ENCODE assay signal across 8 mouse cellular contexts in genomic region chr13:37967052-37967437, GRCm38 (mm10). TPM values are rescaled to one million over a fixed set of nuclear protein-coding genes. Genes with fewer than 3 reads are reported as not detected.
A peak's percentile ranks its signal among the peaks of the same experiment; 100 is the strongest.
DNase-seq lines count a peak whose midpoint lies in the region; ATAC-seq lines count a peak whose summit lies in the region.

No protein-coding gene starts in this region.

- intact Hi-C loops in left cerebral cortex, postnatal 25 days (cut with DNase I) = loop anchor here (5.0 kb wide), 2 partner anchors 515 to 535 kb away; no protein-coding TSS in a partner anchor

- H3K36me3 ChIP-seq in forebrain, embryonic 12.5 days (replicated peaks) = 0 out of 2 replicates have a peak, but pooled peaks cover 5% of the 10 kb centered on the region
- H3K36me3 ChIP-seq in forebrain, embryonic 15.5 days = no peaks in the 10 kb centered on the region
- H3K36me3 ChIP-seq in intestine, embryonic 15.5 days = no peaks in the 10 kb centered on the region

- peak; percentile 64 for DNase-seq in embryo, embryonic 10 days (ENCODE audit: low spot score)
- DNase-seq in lung, postnatal 25 days (ENCODE audit: low spot score) = peak; percentile 66
- no peak for DNase-seq in cerebellum, adult 11 months
- no peak for DNase-seq in left cerebral cortex, postnatal 25 days (ENCODE audit: low spot score in 2 of 2)
- no peak for DNase-seq in left cerebral cortex, adult 18-20 months (ENCODE audit: low spot score in 2 of 2)

- H3K4me2 ChIP-seq in forebrain, embryonic 12.5 days = no peak overlapping the region
- no peak overlapping the region for H3K4me2 ChIP-seq in forebrain, embryonic 15.5 days (replicated peaks)
- no peak overlapping the region for H3K4me2 ChIP-seq in intestine, embryonic 15.5 days (replicated peaks)

- H3K27me3 ChIP-seq in forebrain, embryonic 12.5 days = peaks cover 14% of the 10 kb centered on the region
- H3K27me3 ChIP-seq in forebrain, embryonic 15.5 days = no peaks in the 10 kb centered on the region
- no peaks in the 10 kb centered on the region for H3K27me3 ChIP-seq in intestine, embryonic 15.5 days (replicated peaks)

- H3K9ac ChIP-seq in forebrain, embryonic 12.5 days = no peak overlapping the region
- no peak overlapping the region for H3K9ac ChIP-seq in forebrain, embryonic 15.5 days (replicated peaks)
- no peak overlapping the region for H3K9ac ChIP-seq in intestine, embryonic 15.5 days

- peaks cover 29% of the 10 kb centered on the region for H3K4me1 ChIP-seq in forebrain, embryonic 12.5 days
- H3K4me1 ChIP-seq in forebrain, embryonic 15.5 days = peaks cover 21% of the 10 kb centered on the region
- peaks cover 41% of the 10 kb centered on the region for H3K4me1 ChIP-seq in intestine, embryonic 15.5 days (replicated peaks)

- H3K9me3 ChIP-seq in forebrain, embryonic 12.5 days = no peaks in the 10 kb centered on the region
- no peaks in the 10 kb centered on the region for H3K9me3 ChIP-seq in forebrain, embryonic 15.5 days
- no peaks in the 10 kb centered on the region for H3K9me3 ChIP-seq in intestine, embryonic 15.5 days

- WGBS in forebrain, embryonic 12.5 days = 60% methylated on average over 12 of the region's 12 CpGs
- 47% methylated on average over 12 of the region's 12 CpGs for WGBS in forebrain, embryonic 15.5 days
- WGBS in intestine, embryonic 15.5 days = 34% methylated on average over 12 of the region's 12 CpGs

- ATAC-seq in forebrain, embryonic 12.5 days (ENCODE audit: low FRiP score) = no peak
- no peak for ATAC-seq in forebrain, embryonic 15.5 days (replicated peaks)
- peak; percentile 9; the same call in 1 of the 2 replicates for ATAC-seq in intestine, embryonic 15.5 days

- H3K4me3 ChIP-seq in forebrain, embryonic 12.5 days (replicated peaks) = no peak overlapping the region
- no peak overlapping the region for H3K4me3 ChIP-seq in forebrain, embryonic 15.5 days
- no peak overlapping the region for H3K4me3 ChIP-seq in intestine, embryonic 15.5 days (replicated peaks)

- H3K27ac ChIP-seq in forebrain, embryonic 12.5 days = 0 out of 2 replicates have a peak overlapping the region, but pooled peaks have one; percentile 5
- no peak overlapping the region for H3K27ac ChIP-seq in forebrain, embryonic 15.5 days (replicated peaks)
- H3K27ac ChIP-seq in intestine, embryonic 15.5 days = no peak overlapping the region

RNA-seq across cellular contexts. Expression of gene Ssr1, which starts 27.0 kb away (rescaled TPM):
- polyA plus RNA-seq in forebrain, embryonic 12.5 days (2016; fragmentation: Nextera tagmentation; extraction: Ambion mirVana) = 94.0 and 110 TPM in 2 replicates
- polyA plus RNA-seq in forebrain, embryonic 15.5 days (2015; fragmentation: Nextera tagmentation; extraction: Ambion mirVana) = 62.9 and 72.0 TPM in 2 replicates
- polyA plus RNA-seq in intestine, embryonic 15.5 days (2015; fragmentation: Nextera tagmentation; extraction: Ambion mirVana) = 138 and 145 TPM in 2 replicates
- 10 to 100 TPM; 89.9 to 90.9 TPM for total RNA-seq in left cerebral cortex, postnatal 25 days (2021)
- total RNA-seq in left cerebral cortex, adult 18-20 months (2021) = 10 to 100 TPM; 83.1 to 98.6 TPM

Comparison
In these comparisons a context has a peak if more than half of its experiments do, and no peak if none do; other contexts are left out.
1. DNase-seq: peak in embryo, embryonic 10 days (single experiment) and lung, postnatal 25 days (single experiment); none in cerebellum, adult 11 months (single experiment), left cerebral cortex, postnatal 25 days (0 of 2) and left cerebral cortex, adult 18-20 months (0 of 2).